ENCODE assay signal across 31 mouse cellular contexts in the genomic region with DNA sequence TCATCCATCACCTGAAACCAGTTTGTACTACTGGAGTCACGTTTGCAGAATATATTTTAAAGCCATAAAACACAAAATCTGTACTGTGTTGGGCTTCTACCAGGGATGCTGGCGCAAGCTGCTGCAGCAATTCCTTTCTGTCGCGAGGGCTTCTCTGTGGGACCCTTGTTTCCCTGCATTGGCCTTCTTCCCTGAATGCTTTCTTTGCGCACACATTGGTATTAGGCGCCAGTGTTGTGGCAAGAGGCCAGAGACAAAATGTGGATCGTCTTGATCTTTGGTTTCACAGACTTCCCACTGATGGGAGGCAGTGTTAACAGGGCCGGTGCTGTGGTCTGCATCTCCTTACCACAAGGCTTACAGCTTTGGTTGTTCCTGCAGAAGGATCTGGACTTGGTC. TPM values are rescaled to one million over a fixed set of nuclear protein-coding genes. Genes with fewer than 3 reads are reported as not detected.
"Had no signal": no experiment of that assay in that cellular context is flagged by ENCODE, and none has a peak within 500 bp of the region (broad histone marks: within the 10 kb centered on the region; RNA-seq: fewer than 3 reads in every experiment).

No protein-coding gene starts in this region.

RNA-seq across cellular contexts. Expression of a gene that starts 3.7 kb away (rescaled TPM):
- total RNA-seq: heart, adult 18-20 months; heart, adult 8-10 months; heart, postnatal 10 days; heart, postnatal 25 days; heart, postnatal 4 days; layer of hippocampus, adult 2 months; layer of hippocampus, postnatal 25 days; left cerebral cortex, adult 2 months; left cerebral cortex, postnatal 14 days; left cerebral cortex, postnatal 36 days had no signal
- polyA plus RNA-seq: heart, embryonic 10.5 days; heart, embryonic 12.5 days; heart, embryonic 14.5 days; heart, embryonic 16.5 days; hindbrain, embryonic 10.5 days; hindbrain, embryonic 12.5 days; hindbrain, embryonic 14.5 days; intestine, embryonic 15.5 days; kidney, embryonic 14.5 days; kidney, embryonic 16.5 days; limb, embryonic 11.5 days; limb, embryonic 13.5 days; liver, embryonic 11.5 days had no signal

RNA-seq across cellular contexts. Expression of a gene that starts 17.2 kb away (rescaled TPM):
- total RNA-seq: gastrocnemius, adult 18-20 months; gastrocnemius, adult 8-10 months; gastrocnemius, postnatal 14 days; gastrocnemius, postnatal 36 days; heart, adult 18-20 months; heart, adult 8-10 months; heart, postnatal 10 days; heart, postnatal 25 days; heart, postnatal 4 days; layer of hippocampus, adult 2 months; layer of hippocampus, postnatal 10 days; layer of hippocampus, postnatal 25 days; left cerebral cortex, adult 2 months; left cerebral cortex, postnatal 14 days; left cerebral cortex, postnatal 36 days had no signal
- polyA plus RNA-seq: heart, embryonic 10.5 days; heart, embryonic 12.5 days; heart, embryonic 14.5 days; heart, embryonic 16.5 days; hindbrain, embryonic 10.5 days; hindbrain, embryonic 12.5 days; hindbrain, embryonic 14.5 days; inflammation-experienced regulatory T-cells, adult 6 months; intestine, embryonic 15.5 days; intestine, postnatal 0 days; kidney, embryonic 14.5 days; kidney, embryonic 16.5 days; limb, embryonic 11.5 days; limb, embryonic 13.5 days; liver, embryonic 11.5 days; liver, embryonic 13.5 days had no signal

RNA-seq across cellular contexts. Expression of a gene that starts 36.5 kb away (rescaled TPM):
- total RNA-seq: gastrocnemius, adult 18-20 months; gastrocnemius, adult 8-10 months; gastrocnemius, postnatal 14 days; gastrocnemius, postnatal 36 days; heart, adult 18-20 months; heart, adult 8-10 months; heart, postnatal 10 days; heart, postnatal 25 days; heart, postnatal 4 days; layer of hippocampus, adult 2 months; layer of hippocampus, postnatal 10 days; layer of hippocampus, postnatal 25 days; left cerebral cortex, adult 2 months; left cerebral cortex, postnatal 14 days; left cerebral cortex, postnatal 36 days had no signal
- polyA plus RNA-seq: heart, embryonic 10.5 days; heart, embryonic 12.5 days; heart, embryonic 14.5 days; heart, embryonic 16.5 days; hindbrain, embryonic 10.5 days; hindbrain, embryonic 12.5 days; hindbrain, embryonic 14.5 days; inflammation-experienced regulatory T-cells, adult 6 months; intestine, embryonic 15.5 days; intestine, postnatal 0 days; kidney, embryonic 14.5 days; kidney, embryonic 16.5 days; limb, embryonic 11.5 days; limb, embryonic 13.5 days; liver, embryonic 11.5 days; liver, embryonic 13.5 days had no signal
